Mouse (Mus musculus): ENCODE data around the gene Cyp8b1.

DNA sequence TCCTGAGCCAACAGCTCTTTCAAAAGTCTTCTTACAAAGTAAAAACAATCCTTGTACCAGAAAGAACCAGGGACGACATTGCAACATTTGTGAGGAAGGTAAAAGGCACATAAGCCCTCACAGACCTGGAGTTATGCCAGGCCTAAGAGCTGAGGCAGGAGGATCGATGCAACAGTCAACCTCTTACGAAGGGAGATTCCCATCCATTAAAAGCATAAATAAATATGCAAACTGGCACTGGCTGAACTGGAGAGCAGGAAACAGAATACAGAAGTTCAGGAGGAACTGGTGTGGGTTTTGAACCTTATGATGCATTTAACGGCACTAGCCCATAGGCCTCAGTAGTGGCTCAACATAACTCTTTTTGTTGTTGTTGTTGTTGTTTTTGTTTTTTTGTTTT lies 11.8 kb downstream of the Cyp8b1 start:
- TF ChIP-seq POLR2A (IDR thresholded peaks at IDR 0.05; ENCODE audit: control insufficient read depth in 1 of 2, insufficient read depth in 1 of 2, low read depth in 1 of 2, low read length in 2 of 2, poor library complexity in 1 of 2) (no peak), ZMIZ1 (IDR thresholded peaks at IDR 0.05; ENCODE audit: low read depth, low read length) (no peak), CTCF (IDR thresholded peaks at IDR 0.05 in 2 of 3, conservative IDR thresholded peaks at IDR 0.05 in 1 of 3; ENCODE audit: control insufficient read depth in 1 of 3, insufficient read depth in 1 of 3, low read depth in 2 of 3, low read length in 3 of 3, poor library complexity in 1 of 3, severe bottlenecking in 1 of 3) (no peak)
